Mouse (Mus musculus) olfactory bulb, adult 2 months (tissue): ENCODE data around the gene Otop3. TPM values are rescaled to one million over a fixed set of nuclear protein-coding genes. Genes with fewer than 3 reads are reported as not detected.

Experiments used
- H3K27ac ChIP-seq: fragments of 200-500 bp; 2 replicates; pipeline ENCODE4 v1.5.1; 2012; ENCODE audit warnings: low read depth, low read length; ENCODE audit not compliant: insufficient read depth
- H3K4me1 ChIP-seq: fragments of 200-500 bp; 2 replicates; pipeline ENCODE4 v1.6.1; 2012; ENCODE audit warnings: low read length; ENCODE audit not compliant: control insufficient read depth, insufficient read depth
- H3K4me3 ChIP-seq: fragments of 200-500 bp; 2 replicates; pipeline ENCODE4 v1.5.1; 2012; ENCODE audit warnings: mild to moderate bottlenecking, low read depth, low read length, moderate library complexity; ENCODE audit not compliant: insufficient read depth
- CTCF ChIP-seq: fragments of 200-500 bp; IDR thresholded peaks from 2 replicates; pipeline ENCODE4 v1.5.1; 2012; ENCODE audit warnings: low read depth, mild to moderate bottlenecking, low read length, moderate library complexity; ENCODE audit not compliant: insufficient read depth
- POLR2A ChIP-seq: fragments of 200-500 bp; IDR thresholded peaks from 2 replicates; pipeline ENCODE4 v1.6.1; 2012; ENCODE audit warnings: mild to moderate bottlenecking, low read depth, low read length, moderate library complexity; ENCODE audit not compliant: insufficient read depth
- WGBS: fragments of 180-500 bp; shearing (Covaris S2); methylation state at CpG from one replicate; pipeline ENCODE4 v1.1.7; 2018; 5-methylcytosine and 5-hydroxymethylcytosine counted together
- polyA plus RNA-seq: library from polyadenylated mRNA; stranded (reverse); fragments of >200 nt; gene quantifications from 2 replicates; pipeline ENCODE4 v1.2.4, GENCODE M21; 2012; ENCODE audit warnings: low replicate concordance; ENCODE audit not compliant: missing spikeins, insufficient read depth, insufficient read length

The Otop3 gene
- polyA plus RNA-seq, 1 experiment, result not detected

DNA sequence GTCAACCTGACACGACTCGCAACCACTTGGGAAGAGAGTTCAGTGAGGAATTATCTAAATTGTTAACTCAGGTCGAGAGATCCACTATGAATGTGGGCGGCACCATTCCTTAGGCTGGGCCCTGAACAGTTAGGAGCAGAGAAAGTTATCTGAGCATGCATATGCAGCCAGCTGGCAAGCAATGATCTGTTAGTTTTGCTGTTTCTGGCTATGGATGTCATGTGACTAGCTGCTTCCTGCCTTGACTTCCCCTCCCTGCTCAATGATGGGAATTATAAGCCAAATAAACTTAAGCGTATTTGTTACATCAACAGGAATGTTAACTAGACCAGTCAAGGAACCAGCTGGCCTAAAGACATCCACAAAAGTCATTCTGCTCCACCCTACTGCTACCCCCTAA is 18.8 kb downstream of the Otop3 start:
- Histone ChIP-seq H3K4me3 (no peak overlapping the region), H3K27ac (no peak overlapping the region)
- 89% methylated on average over 5 of the region's 5 CpGs for WGBS

GRCm38 (mm10) chr11:115354183-115354582 is 19.7 kb downstream of the Otop3 start:
- TF ChIP-seq POLR2A (0 out of 2 replicates have a peak, but pooled peaks have one; percentile 14), CTCF (peak; percentile 85)
- WGBS, result 11% methylated on average over 8 of the region's 8 CpGs

More for the DNA sequence above, 18.8 kb downstream of the Otop3 start:
- no peaks in the 10 kb centered on the region for H3K4me1 ChIP-seq
- TF ChIP-seq CTCF (no peak), POLR2A (no peak)

DNA sequence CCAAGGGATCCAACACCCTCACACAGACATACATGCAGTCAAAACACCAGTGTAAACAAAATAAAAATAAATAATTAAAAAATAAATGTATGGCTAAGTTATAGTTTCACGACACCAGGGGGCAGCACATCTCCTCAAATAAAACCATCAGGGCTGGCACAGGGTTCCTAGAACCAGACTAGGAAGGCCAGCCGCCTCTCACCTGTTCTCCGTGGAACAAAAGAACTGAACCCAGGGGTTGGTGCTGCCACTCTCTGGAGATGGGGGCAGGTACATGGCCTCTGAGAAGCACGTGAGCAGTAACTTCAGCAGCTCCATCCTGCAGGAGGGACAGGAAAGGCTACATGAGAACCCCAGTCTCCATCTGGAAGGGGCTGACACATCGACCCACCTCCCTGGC is 23.9 kb downstream of the Otop3 start:
- 13% methylated on average over 5 of the region's 5 CpGs for WGBS
- peaks cover 13% of the 10 kb centered on the region for H3K4me1 ChIP-seq
- no peak overlapping the region for H3K4me3 ChIP-seq
- TF ChIP-seq CTCF (no peak), POLR2A (no peak)
- H3K27ac ChIP-seq, result no peak overlapping the region

More at GRCm38 (mm10) chr11:115354183-115354582, 19.7 kb downstream of the Otop3 start:
- no peak overlapping the region for H3K4me3 ChIP-seq
- peaks cover 7% of the 10 kb centered on the region for H3K4me1 ChIP-seq
- no peak overlapping the region for H3K27ac ChIP-seq

DNA sequence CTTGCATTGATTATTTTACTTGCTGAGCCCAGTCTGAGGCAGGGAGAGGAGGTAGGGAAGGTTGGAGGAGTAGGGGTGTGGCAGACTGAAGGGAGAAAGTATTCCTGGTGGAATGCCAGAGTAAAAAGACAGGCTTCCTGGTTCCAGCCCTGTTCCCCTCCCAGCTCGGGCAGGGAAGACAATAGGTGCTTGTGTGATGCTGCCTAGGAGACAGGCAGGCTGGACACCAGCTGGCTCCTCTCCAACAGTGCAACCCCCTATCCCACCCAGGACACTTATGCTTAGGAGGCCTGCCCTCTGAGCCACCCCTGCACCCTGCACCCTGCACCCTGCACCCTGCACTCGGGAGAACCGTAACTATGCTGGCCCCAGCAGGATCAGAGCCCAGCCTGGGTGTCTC is 24.8 kb downstream of the Otop3 start:
- Histone ChIP-seq H3K27ac (0 out of 2 replicates have a peak overlapping the region, but pooled peaks have one; percentile 2), H3K4me1 (peaks cover 18% of the 10 kb centered on the region), H3K4me3 (no peak overlapping the region)
- TF ChIP-seq POLR2A, result no peak
- TF ChIP-seq CTCF, result no peak
- WGBS, result 27% methylated on average over 3 of the region's 3 CpGs

- TF ChIP-seq CTCF, result no peak
- no peak for TF ChIP-seq POLR2A
- Histone ChIP-seq H3K4me1 (peaks cover 18% of the 10 kb centered on the region), H3K27ac (0 out of 2 replicates have a peak overlapping the region, but pooled peaks have one; percentile 2), H3K4me3 (no peak overlapping the region)
- WGBS, result 54% methylated on average over 6 of the region's 6 CpGs
Measured at GRCm38 (mm10) chr11:115359726-115360125, 25.2 kb downstream of the Otop3 start.

DNA sequence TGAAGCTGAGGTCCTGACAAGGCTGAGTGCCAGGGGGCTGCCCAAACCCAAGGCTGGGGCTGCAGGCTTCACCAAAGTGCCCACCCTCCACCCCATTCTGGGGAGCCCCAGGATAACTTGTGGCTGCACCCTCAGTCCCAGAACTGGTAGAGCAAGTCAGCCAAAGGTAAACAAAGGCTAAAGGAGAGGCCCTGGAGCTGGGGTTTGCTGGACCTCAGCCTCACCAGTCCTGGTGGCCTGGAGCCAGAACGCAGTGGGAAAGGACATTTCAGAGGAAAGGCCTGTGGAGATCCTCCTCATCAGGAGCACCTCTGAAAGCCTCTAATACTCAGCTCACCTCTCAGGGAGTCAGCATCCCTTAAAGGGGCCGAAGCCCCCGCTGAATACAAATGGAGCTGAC is 29.6 kb downstream of the Otop3 start:
- TF ChIP-seq CTCF (no peak), POLR2A (no peak)
- no peak overlapping the region for H3K4me3 ChIP-seq
- WGBS, result 90% methylated on average over 3 of the region's 3 CpGs

DNA sequence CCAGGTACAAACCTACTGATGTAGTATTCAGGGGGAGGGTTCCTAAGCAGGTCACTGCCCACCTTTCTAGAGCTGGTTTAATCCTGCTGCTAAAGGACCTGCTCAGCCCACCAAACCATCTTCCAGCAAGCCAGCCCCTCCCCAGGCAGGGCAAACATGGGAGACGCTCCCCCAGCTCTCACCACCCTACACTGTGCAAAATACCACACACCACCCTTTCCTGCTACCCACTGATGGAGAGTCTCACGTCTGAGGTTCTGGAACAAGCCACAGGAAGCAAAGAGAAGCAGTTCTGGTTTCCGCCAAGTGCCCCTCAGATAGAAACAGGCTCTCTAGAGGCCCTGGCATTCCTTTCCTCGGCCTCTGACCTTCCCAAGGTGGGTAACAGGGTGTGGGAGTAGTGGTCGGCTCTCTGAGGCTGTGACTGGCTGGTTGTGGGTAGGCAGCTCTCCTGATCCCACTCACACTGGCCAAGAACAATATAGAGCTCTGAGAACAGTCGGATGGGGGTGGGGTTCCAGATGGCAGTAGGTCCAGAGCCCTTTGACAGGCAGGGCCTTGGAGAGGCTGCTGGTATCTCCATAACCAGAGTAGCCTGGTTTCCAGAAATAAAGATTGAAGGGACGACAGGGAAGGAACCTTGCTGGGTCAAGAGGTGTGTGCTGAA is 31.6 kb downstream of the Otop3 start:
- TF ChIP-seq CTCF (no peak), POLR2A (no peak)
- Histone ChIP-seq H3K4me3 (peak overlapping the region; percentile 88), H3K27ac (no peak overlapping the region), H3K4me1 (peaks cover 24% of the 10 kb centered on the region)
- WGBS, result 41% methylated on average over 7 of the region's 7 CpGs

More for the DNA sequence above, 29.6 kb downstream of the Otop3 start:
- Histone ChIP-seq H3K4me1 (peaks cover 31% of the 10 kb centered on the region), H3K27ac (no peak overlapping the region)

- H3K4me3 ChIP-seq, result peak overlapping the region; percentile 88
- WGBS, result under 1% methylated on average over 28 of the region's 28 CpGs
- H3K27ac ChIP-seq, result peak overlapping the region; percentile 84
- H3K4me1 ChIP-seq, result peaks cover 24% of the 10 kb centered on the region
- TF ChIP-seq POLR2A (no peak), CTCF (no peak)
Measured at GRCm38 (mm10) chr11:115366706-115367394, 32.3 kb downstream of the Otop3 start.

DNA sequence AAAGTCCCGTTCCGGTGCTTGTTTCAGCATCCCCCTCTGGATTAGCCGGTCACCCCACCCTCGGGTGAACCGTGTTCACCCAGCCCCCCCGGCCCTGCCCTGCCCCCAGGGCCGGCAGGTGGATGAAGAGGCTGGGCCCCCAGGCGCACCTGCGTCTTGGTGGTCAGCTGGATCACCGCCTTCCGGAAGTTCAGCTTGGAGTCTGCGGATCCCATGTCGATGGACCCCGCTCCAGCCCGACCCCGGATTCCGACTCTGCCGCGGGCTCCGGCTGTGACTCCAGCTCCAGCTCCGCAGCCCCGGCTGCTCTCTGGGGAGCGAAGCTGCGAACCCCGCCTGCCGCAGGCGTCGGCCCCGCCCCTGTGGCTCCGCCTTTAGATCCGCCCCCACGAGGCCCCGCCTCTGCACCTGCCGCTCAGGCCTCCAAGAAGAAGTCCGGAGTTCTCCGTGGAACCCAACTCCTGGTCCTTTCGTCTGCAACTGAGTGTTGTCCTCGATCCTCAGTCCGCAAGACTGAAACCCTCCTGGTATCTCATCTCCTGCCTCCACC is 32.9 kb downstream of the Otop3 start, which contains the start of gene Hid1:
Hid1 (minus strand) TSS at position 362 of the 550 bp plus-strand sequence.
- WGBS, result 1% methylated on average over 39 of the region's 39 CpGs
- Histone ChIP-seq H3K4me3 (peak within 1 kb of the TSS; percentile 88), H3K4me1 (peaks cover 24% of the 10 kb centered on the region), H3K27ac (peak within 1 kb of the TSS; percentile 84)
- TF ChIP-seq POLR2A, result peak; percentile 96
- TF ChIP-seq CTCF, result no peak
